Mouse (Mus musculus) kidney, postnatal 25 days (tissue): ENCODE measurements at regions not wholly inside any gene's neighbourhood (a gene's known extent, or its start where the extent isn't known, plus 50 kb on each side); places are given as distances from the start of the nearest gene placed in this dataset.

Source experiments
- DNase-seq, 2 experiments: peaks; one replicate each; pipeline ENCODE4 v3.0.0; 2021; ENCODE audit warnings: mixed read lengths in 2 of 2

DNA sequence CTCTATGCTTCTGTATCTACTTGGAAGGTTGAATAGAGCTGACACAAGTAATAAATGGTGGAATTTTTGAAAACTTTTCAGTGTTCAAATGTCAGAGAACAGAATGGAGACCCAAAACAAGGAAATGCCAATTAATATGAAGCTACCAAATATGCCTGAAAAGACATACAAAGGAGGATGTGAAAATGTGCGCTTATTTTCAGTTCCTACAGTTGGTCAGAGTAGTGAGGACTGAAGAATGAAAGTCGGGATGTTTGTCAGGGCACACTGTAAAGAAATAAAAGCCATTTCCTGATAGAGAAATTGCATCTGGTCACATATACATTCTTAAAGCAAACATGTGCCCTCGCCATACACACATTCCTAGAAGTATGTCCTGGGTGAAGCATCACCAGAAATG, 56.0 kb upstream of the Dkk2 start:
- no peak for DNase-seq

DNA sequence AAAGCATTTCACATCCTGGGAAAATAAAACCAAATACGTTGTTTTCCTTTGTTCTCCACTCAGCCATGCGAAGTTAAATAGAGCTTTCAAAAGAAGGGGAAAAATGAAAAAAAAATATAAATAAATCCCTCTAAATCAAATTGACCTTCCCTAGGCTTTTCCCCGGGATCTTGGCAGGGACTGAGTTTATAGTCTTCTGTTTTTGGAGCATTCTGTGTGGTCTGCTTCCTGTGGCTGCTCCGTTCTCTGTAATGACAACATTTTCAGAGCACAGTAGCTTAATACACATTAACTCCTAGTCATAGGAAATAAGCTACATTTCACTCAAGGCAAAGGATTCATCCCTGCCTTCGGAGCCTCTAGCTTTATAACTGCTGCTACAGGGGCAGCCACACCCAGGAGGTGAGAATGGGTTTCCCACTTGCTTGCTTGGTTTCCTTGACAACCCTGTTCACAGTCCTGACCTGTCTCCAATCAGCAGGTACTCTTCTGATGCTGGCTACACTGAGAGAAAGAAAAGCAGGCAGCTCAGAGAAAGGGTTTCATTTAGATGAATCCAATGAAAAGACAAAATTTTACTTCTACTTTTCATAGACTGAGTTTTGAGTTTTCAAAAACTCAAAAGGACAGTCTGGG, 51.9 kb upstream of the Dkk2 start:
- no peak for DNase-seq

DNA sequence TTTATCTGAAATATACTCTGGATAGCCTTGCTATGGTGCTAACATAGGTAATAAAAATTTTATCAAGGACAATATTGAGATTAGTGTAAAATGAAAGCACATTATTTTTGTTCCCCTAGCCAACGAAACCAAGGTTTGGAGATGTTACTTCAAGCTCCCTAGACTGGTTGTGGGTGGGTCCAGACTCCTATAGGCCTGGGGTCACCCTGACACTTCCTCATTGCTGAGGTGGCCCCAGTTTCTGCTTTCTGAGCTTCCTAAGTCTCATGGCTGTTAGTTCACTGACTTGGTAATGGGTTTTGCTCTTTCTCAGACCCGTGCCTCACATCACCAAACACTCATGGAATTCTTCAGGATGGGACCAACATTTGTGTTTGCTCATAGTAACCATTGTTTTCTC, 49.9 kb upstream of the Dkk2 start:
- no peak for DNase-seq
